Mouse (Mus musculus): ENCODE measurements at regions not wholly inside any gene's neighbourhood (a gene's known extent, or its start where the extent isn't known, plus 50 kb on each side); places are given as distances from the start of the nearest gene placed in this dataset.

- DNase-seq (ENCODE audit: low read depth), result no peak
Observed at GRCm38 (mm10) chr14:76821892-76822291, 214.7 kb upstream of the Ccdc122 start.

- no peak for DNase-seq (ENCODE audit: low read depth)
Observed at GRCm38 (mm10) chr14:76821484-76821883, 215.1 kb upstream of the Ccdc122 start.

- no peak for DNase-seq (ENCODE audit: low read depth)
Observed at GRCm38 (mm10) chr14:76820989-76821388, 215.6 kb upstream of the Ccdc122 start.

- no peak for DNase-seq (ENCODE audit: low read depth)
Observed at GRCm38 (mm10) chr14:76819690-76820089, 216.9 kb upstream of the Ccdc122 start.

- no peak for DNase-seq (ENCODE audit: low read depth)
Observed at GRCm38 (mm10) chr14:76818256-76819010, 218.1 kb upstream of the Ccdc122 start.

- DNase-seq (ENCODE audit: low read depth), result no peak
Observed at GRCm38 (mm10) chr14:76817189-76817772, 219.3 kb upstream of the Ccdc122 start.

GRCm38 (mm10) chr14:76816666-76817065 lies 219.9 kb upstream of the Ccdc122 start:
- no peak for DNase-seq (ENCODE audit: low read depth)

- no peak for DNase-seq (ENCODE audit: low read depth)
Observed at GRCm38 (mm10) chr14:76812155-76812875, 224.3 kb upstream of the Ccdc122 start.

GRCm38 (mm10) chr14:76810697-76811589 lies 225.6 kb upstream of the Ccdc122 start:
- no peak for DNase-seq (ENCODE audit: low read depth)

GRCm38 (mm10) chr14:76810041-76810440 lies 226.5 kb upstream of the Ccdc122 start:
- DNase-seq (ENCODE audit: low read depth), result no peak

- DNase-seq (ENCODE audit: low read depth), result no peak
Observed at GRCm38 (mm10) chr14:76809411-76809810, 227.2 kb upstream of the Ccdc122 start.

GRCm38 (mm10) chr14:76805151-76805785 lies 231.3 kb upstream of the Ccdc122 start:
- no peak for DNase-seq (ENCODE audit: low read depth)

- DNase-seq (ENCODE audit: low read depth), result no peak
Observed at GRCm38 (mm10) chr14:76804447-76805150, 232.0 kb upstream of the Ccdc122 start.

GRCm38 (mm10) chr14:76800181-76800580 lies 236.4 kb upstream of the Ccdc122 start:
- no peak for DNase-seq (ENCODE audit: low read depth)

- no peak for DNase-seq (ENCODE audit: low read depth)
Observed at GRCm38 (mm10) chr14:76799741-76800140, 236.8 kb upstream of the Ccdc122 start.

- DNase-seq (ENCODE audit: low read depth), result no peak
Observed at GRCm38 (mm10) chr14:76798925-76799428, 237.6 kb upstream of the Ccdc122 start.

- DNase-seq (ENCODE audit: low read depth), result no peak
Observed at GRCm38 (mm10) chr14:76798488-76798887, 238.1 kb upstream of the Ccdc122 start.

GRCm38 (mm10) chr14:76797518-76797917 lies 239.1 kb upstream of the Ccdc122 start:
- no peak for DNase-seq (ENCODE audit: low read depth)

- no peak for DNase-seq (ENCODE audit: low read depth)
Observed at GRCm38 (mm10) chr14:76791811-76792571, 235.3 kb upstream of the Serp2 start.

- DNase-seq (ENCODE audit: low read depth), result no peak
Observed at GRCm38 (mm10) chr14:76789376-76789775, 232.7 kb upstream of the Serp2 start.

Data from induced T-regulatory cell, adult 2 months (primary cell).